Mouse (Mus musculus): ENCODE measurements around the gene Dppa2. TPM values are rescaled to one million over a fixed set of nuclear protein-coding genes. Genes with fewer than 3 reads are reported as not detected.

The Dppa2 gene
- not detected in 2 replicates for polyA plus RNA-seq (2015; fragmentation: Nextera tagmentation; extraction: Ambion mirVana)

GRCm38 (mm10) chr16:48303509-48303908 lies at the start of gene Dppa2:
TSS of gene Dppa2 (plus strand) at chr16:48303908.
- Histone ChIP-seq H3K27ac (no peak within 1 kb of the TSS), H3K36me3 (no peaks in the 10 kb centered on the region), H3K4me3 (no peak within 1 kb of the TSS), H3K9me3 (no peaks in the 10 kb centered on the region), H3K27me3 (no peaks in the 10 kb centered on the region), H3K9ac (no peak within 1 kb of the TSS), H3K4me2 (no peak within 1 kb of the TSS), H3K4me1 (no peaks in the 10 kb centered on the region)
- ATAC-seq (ENCODE audit: insufficient number of reproducible peaks, insufficient read depth, low FRiP score, low TSS enrichment, low read depth), result no peak
- 82% methylated on average over 7 of the region's 7 CpGs for WGBS

GRCm38 (mm10) chr16:48254584-48254983 lies 49.1 kb upstream of the Dppa2 start:
- WGBS, result 92% methylated on average over 5 of the region's 5 CpGs
- no peak overlapping the region for H3K4me3 ChIP-seq

GRCm38 (mm10) chr16:48259519-48259918 lies 44.2 kb upstream of the Dppa2 start:
- no peak overlapping the region for H3K9ac ChIP-seq
- H3K4me2 ChIP-seq, result no peak overlapping the region
- H3K36me3 ChIP-seq, result no peaks in the 10 kb centered on the region
- no peak for ATAC-seq (ENCODE audit: insufficient number of reproducible peaks, insufficient read depth, low FRiP score, low TSS enrichment, low read depth)
- no peaks in the 10 kb centered on the region for H3K27me3 ChIP-seq
- H3K4me3 ChIP-seq, result no peak overlapping the region
- 92% methylated on average over 4 of the region's 4 CpGs for WGBS
- H3K27ac ChIP-seq, result no peak overlapping the region
- H3K9me3 ChIP-seq, result peaks cover 4% of the 10 kb centered on the region; the same call in 1 of the 2 replicates
- no peaks in the 10 kb centered on the region for H3K4me1 ChIP-seq

More at GRCm38 (mm10) chr16:48254584-48254983, 49.1 kb upstream of the Dppa2 start:
- Histone ChIP-seq H3K4me1 (no peaks in the 10 kb centered on the region), H3K9ac (no peak overlapping the region), H3K27ac (no peak overlapping the region), H3K9me3 (peaks cover 4% of the 10 kb centered on the region; the same call in 1 of the 2 replicates), H3K4me2 (no peak overlapping the region), H3K27me3 (no peaks in the 10 kb centered on the region), H3K36me3 (no peaks in the 10 kb centered on the region)
- no peak for ATAC-seq (ENCODE audit: insufficient number of reproducible peaks, insufficient read depth, low FRiP score, low TSS enrichment, low read depth)

- H3K4me3 ChIP-seq, result no peak overlapping the region
- H3K27me3 ChIP-seq, result no peaks in the 10 kb centered on the region
- no peak for ATAC-seq (ENCODE audit: insufficient number of reproducible peaks, insufficient read depth, low FRiP score, low TSS enrichment, low read depth)
These were observed 40.8 kb upstream of the Dppa2 start for GRCm38 (mm10) chr16:48262901-48263300.

GRCm38 (mm10) chr16:48265856-48266255 lies 37.9 kb upstream of the Dppa2 start:
- H3K4me2 ChIP-seq, result no peak overlapping the region
- H3K27ac ChIP-seq, result no peak overlapping the region
- 82% methylated on average over 4 of the region's 4 CpGs for WGBS
- ATAC-seq (ENCODE audit: insufficient number of reproducible peaks, insufficient read depth, low FRiP score, low TSS enrichment, low read depth), result no peak
- no peaks in the 10 kb centered on the region for H3K36me3 ChIP-seq
- H3K27me3 ChIP-seq, result no peaks in the 10 kb centered on the region
- H3K4me3 ChIP-seq, result no peak overlapping the region
- H3K9me3 ChIP-seq, result no peaks in the 10 kb centered on the region
- H3K9ac ChIP-seq, result no peak overlapping the region
- no peaks in the 10 kb centered on the region for H3K4me1 ChIP-seq

More at GRCm38 (mm10) chr16:48262901-48263300, 40.8 kb upstream of the Dppa2 start:
- 74% methylated on average over 1 of the region's 1 CpGs for WGBS
- no peak overlapping the region for H3K9ac ChIP-seq
- no peak overlapping the region for H3K4me2 ChIP-seq
- no peak overlapping the region for H3K27ac ChIP-seq
- no peaks in the 10 kb centered on the region for H3K4me1 ChIP-seq
- H3K36me3 ChIP-seq, result no peaks in the 10 kb centered on the region
- H3K9me3 ChIP-seq, result no peaks in the 10 kb centered on the region

GRCm38 (mm10) chr16:48276940-48277339 lies 26.8 kb upstream of the Dppa2 start:
- Histone ChIP-seq H3K27me3 (no peaks in the 10 kb centered on the region), H3K4me3 (no peak overlapping the region), H3K36me3 (no peaks in the 10 kb centered on the region), H3K9ac (no peak overlapping the region), H3K27ac (no peak overlapping the region), H3K4me2 (no peak overlapping the region), H3K9me3 (peaks cover 4% of the 10 kb centered on the region; the same call in 1 of the 2 replicates), H3K4me1 (no peaks in the 10 kb centered on the region)
- ATAC-seq (ENCODE audit: insufficient number of reproducible peaks, insufficient read depth, low FRiP score, low TSS enrichment, low read depth), result no peak
- WGBS, result 68% methylated on average over 4 of the region's 4 CpGs

- H3K36me3 ChIP-seq, result no peaks in the 10 kb centered on the region
- no peaks in the 10 kb centered on the region for H3K27me3 ChIP-seq
- no peak overlapping the region for H3K9ac ChIP-seq
- ATAC-seq (ENCODE audit: insufficient number of reproducible peaks, insufficient read depth, low FRiP score, low TSS enrichment, low read depth), result no peak
- 94% methylated on average over 4 of the region's 4 CpGs for WGBS
- H3K4me2 ChIP-seq, result no peak overlapping the region
- no peaks in the 10 kb centered on the region for H3K4me1 ChIP-seq
- no peak overlapping the region for H3K4me3 ChIP-seq
- H3K27ac ChIP-seq, result no peak overlapping the region
- H3K9me3 ChIP-seq, result peaks cover 4% of the 10 kb centered on the region; the same call in 1 of the 2 replicates
These were observed 22.8 kb upstream of the Dppa2 start for GRCm38 (mm10) chr16:48280883-48281282.

- 80% methylated on average over 1 of the region's 1 CpGs for WGBS
- Histone ChIP-seq H3K27me3 (no peaks in the 10 kb centered on the region), H3K4me2 (no peak overlapping the region), H3K27ac (no peak overlapping the region), H3K4me1 (no peaks in the 10 kb centered on the region), H3K36me3 (no peaks in the 10 kb centered on the region), H3K9me3 (peaks cover 4% of the 10 kb centered on the region; the same call in 1 of the 2 replicates), H3K4me3 (no peak overlapping the region), H3K9ac (no peak overlapping the region)
- no peak for ATAC-seq (ENCODE audit: insufficient number of reproducible peaks, insufficient read depth, low FRiP score, low TSS enrichment, low read depth)
These were observed 20.9 kb upstream of the Dppa2 start for GRCm38 (mm10) chr16:48282801-48283200.

- ATAC-seq (ENCODE audit: insufficient number of reproducible peaks, insufficient read depth, low FRiP score, low TSS enrichment, low read depth), result no peak
- no peak within 1 kb of the TSS for H3K4me2 ChIP-seq
- H3K9ac ChIP-seq, result no peak within 1 kb of the TSS
- H3K4me1 ChIP-seq, result no peaks in the 10 kb centered on the region
- H3K36me3 ChIP-seq, result no peaks in the 10 kb centered on the region
- no peak within 1 kb of the TSS for H3K4me3 ChIP-seq
- no peak within 1 kb of the TSS for H3K27ac ChIP-seq
- H3K27me3 ChIP-seq, result no peaks in the 10 kb centered on the region
- 77% methylated on average over 4 of the region's 4 CpGs for WGBS
- peaks cover 4% of the 10 kb centered on the region; the same call in 1 of the 2 replicates for H3K9me3 ChIP-seq
These were observed 20.2 kb upstream of the Dppa2 start, which contains the start of gene Dppa4 for GRCm38 (mm10) chr16:48283517-48283916. TSS of gene Dppa4 (plus strand) at chr16:48283733.

GRCm38 (mm10) chr16:48285517-48285916 lies 18.2 kb upstream of the Dppa2 start:
- ATAC-seq (ENCODE audit: insufficient number of reproducible peaks, insufficient read depth, low FRiP score, low TSS enrichment, low read depth), result no peak
- Histone ChIP-seq H3K9ac (no peak overlapping the region), H3K27ac (no peak overlapping the region), H3K36me3 (no peaks in the 10 kb centered on the region), H3K4me3 (no peak overlapping the region), H3K4me1 (no peaks in the 10 kb centered on the region), H3K9me3 (no peaks in the 10 kb centered on the region), H3K4me2 (no peak overlapping the region), H3K27me3 (no peaks in the 10 kb centered on the region)
- WGBS, result 88% methylated on average over 4 of the region's 4 CpGs

- H3K27me3 ChIP-seq, result no peaks in the 10 kb centered on the region
- no peak overlapping the region for H3K27ac ChIP-seq
- no peak for ATAC-seq (ENCODE audit: insufficient number of reproducible peaks, insufficient read depth, low FRiP score, low TSS enrichment, low read depth)
- H3K4me1 ChIP-seq, result no peaks in the 10 kb centered on the region
- no peak overlapping the region for H3K9ac ChIP-seq
- H3K36me3 ChIP-seq, result no peaks in the 10 kb centered on the region
- WGBS, result 71% methylated on average over 14 of the region's 14 CpGs
- no peaks in the 10 kb centered on the region for H3K9me3 ChIP-seq
- no peak overlapping the region for H3K4me2 ChIP-seq
- no peak overlapping the region for H3K4me3 ChIP-seq
These were observed 6.1 kb upstream of the Dppa2 start for GRCm38 (mm10) chr16:48297384-48298136.

GRCm38 (mm10) chr16:48299884-48300283 lies 3.8 kb upstream of the Dppa2 start:
- H3K4me2 ChIP-seq, result no peak overlapping the region
- no peaks in the 10 kb centered on the region for H3K9me3 ChIP-seq
- H3K36me3 ChIP-seq, result no peaks in the 10 kb centered on the region
- H3K4me1 ChIP-seq, result no peaks in the 10 kb centered on the region
- ATAC-seq (ENCODE audit: insufficient number of reproducible peaks, insufficient read depth, low FRiP score, low TSS enrichment, low read depth), result no peak
- H3K9ac ChIP-seq, result no peak overlapping the region
- H3K4me3 ChIP-seq, result no peak overlapping the region
- H3K27ac ChIP-seq, result no peak overlapping the region
- no peaks in the 10 kb centered on the region for H3K27me3 ChIP-seq
- 83% methylated on average over 3 of the region's 3 CpGs for WGBS
